Mouse (Mus musculus): ENCODE measurements around the gene Rbfox1. TPM values are rescaled to one million over a fixed set of nuclear protein-coding genes. Genes with fewer than 3 reads are reported as not detected.

Rbfox1 gene
- polyA plus RNA-seq, 1 experiment from 2014 or later, result 75.8 TPM

DNA sequence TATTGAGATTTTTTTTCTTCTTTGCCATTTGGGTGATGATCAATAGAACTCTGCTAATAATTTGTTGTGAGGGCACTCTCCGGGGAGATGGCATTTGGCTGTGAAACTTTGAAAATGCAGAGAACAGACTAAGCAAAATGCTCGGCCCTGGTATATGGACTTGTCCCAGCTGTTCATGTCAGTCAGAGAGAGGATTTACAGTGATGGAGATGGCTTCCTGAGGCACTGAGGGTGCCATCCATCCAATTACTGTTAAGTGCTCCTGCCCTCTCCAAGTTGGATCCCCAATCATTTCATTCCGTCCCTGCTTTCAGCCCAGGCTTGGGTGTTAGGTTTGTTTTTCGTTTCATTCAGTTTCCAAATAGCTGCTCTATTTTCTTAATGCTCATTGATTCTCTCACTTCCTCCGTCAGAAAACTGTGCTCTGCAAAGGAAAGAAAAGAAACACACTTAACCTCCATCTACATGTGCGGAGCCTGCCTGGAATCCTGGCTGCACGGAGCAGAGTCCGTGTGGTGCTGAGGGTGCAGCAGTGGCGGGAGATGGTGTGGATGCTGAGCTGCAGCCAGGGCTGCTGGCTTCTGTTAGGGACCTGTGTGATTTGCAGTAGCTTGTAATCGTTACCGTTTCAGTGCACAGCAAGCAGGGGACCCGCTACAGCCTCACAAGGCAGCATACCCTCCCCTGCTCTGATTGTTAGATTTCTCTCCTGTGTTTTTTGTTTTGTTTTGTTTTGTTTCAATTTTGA lies 997.7 kb downstream of the Rbfox1 start:
- no peak for ATAC-seq
- Histone ChIP-seq H3K4me1 (ENCODE audit: control insufficient read depth, insufficient read depth, low read length) (no peaks in the 10 kb centered on the region), H3K4me3 (ENCODE audit: low read depth, low read length) (no peak overlapping the region), H3K9ac (ENCODE audit: low read length) (peak overlapping the region; percentile 22; the same call in 1 of the 2 replicates), H3K27me3 (replicated peaks; ENCODE audit: control insufficient read depth, insufficient read depth, low read length) (no peaks in the 10 kb centered on the region), H3K9me3 (replicated peaks; ENCODE audit: control insufficient read depth, low read length) (no peaks in the 10 kb centered on the region), H3K36me3 (ENCODE audit: control insufficient read depth, insufficient read depth, low read length) (no peaks in the 10 kb centered on the region), H3K27ac (ENCODE audit: low read depth, low read length) (no peak overlapping the region), H3K4me2 (ENCODE audit: low read length) (no peak overlapping the region)
- DNase-seq (ENCODE audit: low spot score), result peak; percentile 25
- 30% methylated on average over 12 of the region's 12 CpGs for WGBS

DNA sequence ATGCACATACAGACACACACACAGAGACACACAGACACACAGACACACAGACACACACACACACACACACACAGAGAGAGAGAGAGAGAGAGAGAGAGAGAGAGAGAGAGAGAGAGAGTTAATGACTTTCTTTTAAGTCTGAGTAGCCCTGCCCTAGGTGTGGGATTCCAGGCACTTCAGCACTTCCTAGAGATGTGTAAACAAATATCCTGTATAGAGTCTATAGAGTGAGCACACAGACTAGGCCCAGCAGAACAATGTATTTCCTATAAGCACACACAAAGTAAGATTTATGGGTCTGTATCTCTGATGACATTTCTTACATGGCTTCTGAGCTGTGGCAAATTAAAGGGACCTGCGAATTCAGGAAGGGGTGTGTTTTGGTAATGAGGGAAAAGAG lies 998.6 kb downstream of the Rbfox1 start:
- ATAC-seq, result no peak
- Histone ChIP-seq H3K9ac (ENCODE audit: low read length) (no peak overlapping the region), H3K4me3 (ENCODE audit: low read depth, low read length) (no peak overlapping the region), H3K9me3 (replicated peaks; ENCODE audit: control insufficient read depth, low read length) (no peaks in the 10 kb centered on the region), H3K27ac (ENCODE audit: low read depth, low read length) (no peak overlapping the region), H3K27me3 (replicated peaks; ENCODE audit: control insufficient read depth, insufficient read depth, low read length) (no peaks in the 10 kb centered on the region), H3K36me3 (ENCODE audit: control insufficient read depth, insufficient read depth, low read length) (no peaks in the 10 kb centered on the region), H3K4me1 (ENCODE audit: control insufficient read depth, insufficient read depth, low read length) (no peaks in the 10 kb centered on the region), H3K4me2 (ENCODE audit: low read length) (no peak overlapping the region)
- no peak for DNase-seq (ENCODE audit: low spot score)
- WGBS, result 52% methylated on average over 1 of the region's 1 CpGs

DNA sequence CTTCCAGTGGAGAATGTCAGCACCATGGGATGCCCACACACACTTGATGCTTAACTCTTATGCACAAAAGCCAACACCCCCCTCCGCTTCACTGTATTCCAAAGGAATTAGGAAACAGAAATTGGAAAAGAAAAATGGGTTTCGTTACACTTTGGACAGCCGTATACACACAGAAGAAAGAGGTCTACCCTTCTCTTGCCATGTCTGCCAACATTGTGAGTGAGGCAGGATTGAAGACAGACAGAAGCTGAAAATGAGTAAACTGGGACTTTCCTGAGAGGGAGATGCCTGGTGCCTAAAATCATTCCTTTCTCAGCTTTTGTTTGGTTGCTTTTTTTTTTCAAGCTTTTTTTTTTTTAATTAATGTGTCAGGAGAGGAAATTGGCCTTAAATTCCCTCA lies 1000.5 kb downstream of the Rbfox1 start:
- WGBS, result 58% methylated on average over 3 of the region's 3 CpGs

GRCm38 (mm10) chr16:6889221-6889620 lies 1004.1 kb downstream of the Rbfox1 start:
- Histone ChIP-seq H3K4me1 (ENCODE audit: control insufficient read depth, insufficient read depth, low read length) (no peaks in the 10 kb centered on the region), H3K9ac (ENCODE audit: low read length) (no peak overlapping the region), H3K4me3 (ENCODE audit: low read depth, low read length) (no peak overlapping the region), H3K36me3 (ENCODE audit: control insufficient read depth, insufficient read depth, low read length) (no peaks in the 10 kb centered on the region), H3K4me2 (ENCODE audit: low read length) (no peak overlapping the region), H3K27ac (ENCODE audit: low read depth, low read length) (no peak overlapping the region), H3K27me3 (replicated peaks; ENCODE audit: control insufficient read depth, insufficient read depth, low read length) (no peaks in the 10 kb centered on the region), H3K9me3 (replicated peaks; ENCODE audit: control insufficient read depth, low read length) (no peaks in the 10 kb centered on the region)
- DNase-seq (ENCODE audit: low spot score) (no peak), ATAC-seq (no peak)
- WGBS, result 84% methylated on average over 4 of the region's 4 CpGs

More for the DNA sequence above, 1000.5 kb downstream of the Rbfox1 start:
- no peak overlapping the region for H3K4me2 ChIP-seq (ENCODE audit: low read length)
- H3K27me3 ChIP-seq (replicated peaks; ENCODE audit: control insufficient read depth, insufficient read depth, low read length), result no peaks in the 10 kb centered on the region
- no peak overlapping the region for H3K27ac ChIP-seq (ENCODE audit: low read depth, low read length)
- H3K4me3 ChIP-seq (ENCODE audit: low read depth, low read length), result no peak overlapping the region
- no peak for ATAC-seq
- no peaks in the 10 kb centered on the region for H3K9me3 ChIP-seq (replicated peaks; ENCODE audit: control insufficient read depth, low read length)
- no peaks in the 10 kb centered on the region for H3K36me3 ChIP-seq (ENCODE audit: control insufficient read depth, insufficient read depth, low read length)
- H3K9ac ChIP-seq (ENCODE audit: low read length), result no peak overlapping the region
- H3K4me1 ChIP-seq (ENCODE audit: control insufficient read depth, insufficient read depth, low read length), result no peaks in the 10 kb centered on the region
- DNase-seq (ENCODE audit: low spot score), result no peak

DNA sequence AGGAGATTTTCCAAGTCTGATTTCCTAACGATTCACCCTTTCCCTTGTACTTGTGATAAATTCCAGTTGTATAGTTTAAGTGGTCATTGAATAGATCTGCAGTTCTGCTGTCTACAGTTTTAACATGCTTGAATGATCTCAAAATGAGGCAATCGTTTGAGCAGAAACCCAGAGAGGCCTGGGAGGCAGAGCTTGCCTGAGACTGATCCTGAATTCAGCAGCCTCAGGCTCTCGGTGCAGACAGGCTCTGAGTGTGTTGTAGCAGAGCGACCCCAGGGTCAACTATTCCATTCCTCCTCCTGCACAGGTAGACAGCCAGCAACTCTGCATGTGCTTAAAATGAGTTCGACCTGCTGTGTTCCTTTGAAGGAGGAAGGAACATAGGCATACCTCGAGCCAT lies 1012.6 kb downstream of the Rbfox1 start:
- Histone ChIP-seq H3K27me3 (replicated peaks; ENCODE audit: control insufficient read depth, insufficient read depth, low read length) (no peaks in the 10 kb centered on the region), H3K36me3 (ENCODE audit: control insufficient read depth, insufficient read depth, low read length) (no peaks in the 10 kb centered on the region), H3K4me3 (ENCODE audit: low read depth, low read length) (no peak overlapping the region), H3K9me3 (replicated peaks; ENCODE audit: control insufficient read depth, low read length) (no peaks in the 10 kb centered on the region), H3K9ac (ENCODE audit: low read length) (no peak overlapping the region), H3K4me2 (ENCODE audit: low read length) (no peak overlapping the region), H3K27ac (ENCODE audit: low read depth, low read length) (0 out of 2 replicates have a peak overlapping the region, but pooled peaks have one; percentile 21), H3K4me1 (ENCODE audit: control insufficient read depth, insufficient read depth, low read length) (peaks cover 5% of the 10 kb centered on the region; the same call in 1 of the 2 replicates)
- 35% methylated on average over 6 of the region's 6 CpGs for WGBS
- DNase-seq (ENCODE audit: low spot score), result no peak
- no peak for ATAC-seq

GRCm38 (mm10) chr16:6900006-6900405 lies 1014.9 kb downstream of the Rbfox1 start:
- Histone ChIP-seq H3K4me2 (ENCODE audit: low read length) (no peak overlapping the region), H3K9ac (ENCODE audit: low read length) (no peak overlapping the region), H3K27ac (ENCODE audit: low read depth, low read length) (no peak overlapping the region), H3K27me3 (replicated peaks; ENCODE audit: control insufficient read depth, insufficient read depth, low read length) (no peaks in the 10 kb centered on the region), H3K4me3 (ENCODE audit: low read depth, low read length) (no peak overlapping the region), H3K36me3 (ENCODE audit: control insufficient read depth, insufficient read depth, low read length) (no peaks in the 10 kb centered on the region), H3K9me3 (replicated peaks; ENCODE audit: control insufficient read depth, low read length) (no peaks in the 10 kb centered on the region), H3K4me1 (ENCODE audit: control insufficient read depth, insufficient read depth, low read length) (peaks cover 5% of the 10 kb centered on the region; the same call in 1 of the 2 replicates)
- WGBS, result 62% methylated on average over 2 of the region's 2 CpGs
- ATAC-seq (no peak), DNase-seq (ENCODE audit: low spot score) (no peak)

DNA sequence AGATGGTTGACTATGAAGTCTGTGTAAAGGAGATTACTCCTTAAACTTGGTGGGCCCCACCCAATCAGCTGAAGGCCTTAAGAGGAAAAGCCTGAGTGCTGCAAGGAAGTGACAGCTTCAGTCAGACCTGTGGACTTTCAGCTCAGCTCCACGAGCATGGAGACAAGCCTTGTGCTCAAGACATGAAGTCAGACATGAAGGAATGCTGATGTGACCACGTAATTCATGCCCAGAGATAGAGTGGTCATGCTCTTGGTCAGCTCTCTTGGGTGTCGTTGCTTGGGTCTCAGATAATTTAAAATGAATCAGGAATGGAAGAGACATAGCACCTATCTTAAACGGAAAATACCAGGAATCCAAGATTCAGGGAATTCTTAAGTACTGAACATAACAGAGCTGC lies 1019.8 kb downstream of the Rbfox1 start:
- WGBS, result 84% methylated on average over 4 of the region's 4 CpGs
- no peak for ATAC-seq

GRCm38 (mm10) chr16:6906001-6906400 lies 1020.8 kb downstream of the Rbfox1 start:
- no peak overlapping the region for H3K4me3 ChIP-seq (ENCODE audit: low read depth, low read length)
- H3K9me3 ChIP-seq (replicated peaks; ENCODE audit: control insufficient read depth, low read length), result no peaks in the 10 kb centered on the region
- no peaks in the 10 kb centered on the region for H3K27me3 ChIP-seq (replicated peaks; ENCODE audit: control insufficient read depth, insufficient read depth, low read length)
- H3K4me1 ChIP-seq (ENCODE audit: control insufficient read depth, insufficient read depth, low read length), result no peaks in the 10 kb centered on the region; the same call in 1 of the 2 replicates
- no peak for DNase-seq (ENCODE audit: low spot score)
- 52% methylated on average over 2 of the region's 2 CpGs for WGBS
- H3K27ac ChIP-seq (ENCODE audit: low read depth, low read length), result no peak overlapping the region
- no peaks in the 10 kb centered on the region for H3K36me3 ChIP-seq (ENCODE audit: control insufficient read depth, insufficient read depth, low read length)
- H3K4me2 ChIP-seq (ENCODE audit: low read length), result no peak overlapping the region
- H3K9ac ChIP-seq (ENCODE audit: low read length), result no peak overlapping the region
- ATAC-seq, result no peak

More for the DNA sequence above, 1019.8 kb downstream of the Rbfox1 start:
- Histone ChIP-seq H3K9ac (ENCODE audit: low read length) (no peak overlapping the region), H3K4me1 (ENCODE audit: control insufficient read depth, insufficient read depth, low read length) (no peaks in the 10 kb centered on the region; the same call in 1 of the 2 replicates), H3K27me3 (replicated peaks; ENCODE audit: control insufficient read depth, insufficient read depth, low read length) (no peaks in the 10 kb centered on the region), H3K9me3 (replicated peaks; ENCODE audit: control insufficient read depth, low read length) (no peaks in the 10 kb centered on the region), H3K36me3 (ENCODE audit: control insufficient read depth, insufficient read depth, low read length) (no peaks in the 10 kb centered on the region), H3K27ac (ENCODE audit: low read depth, low read length) (no peak overlapping the region), H3K4me2 (ENCODE audit: low read length) (no peak overlapping the region), H3K4me3 (ENCODE audit: low read depth, low read length) (no peak overlapping the region)
- DNase-seq (ENCODE audit: low spot score), result no peak

DNA sequence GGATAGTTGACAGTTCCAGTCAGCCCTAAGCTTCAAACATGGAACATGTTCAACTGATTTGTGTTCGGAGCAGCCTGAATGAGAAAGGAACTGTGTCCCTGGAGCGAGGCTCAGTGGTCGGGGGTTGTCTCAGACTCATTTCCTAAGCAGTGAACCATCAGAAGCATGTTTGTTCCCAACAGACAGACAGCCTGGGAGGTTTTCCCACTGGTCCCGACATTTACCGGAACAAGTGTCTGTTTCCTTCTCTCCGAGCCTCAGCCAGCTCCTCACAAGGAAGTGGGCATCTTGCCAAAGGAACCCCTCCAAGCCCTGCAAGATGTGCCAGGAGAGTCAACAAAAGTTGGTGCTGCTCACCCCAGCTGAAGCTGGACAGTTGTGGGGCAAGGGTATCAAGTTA lies 1022.4 kb downstream of the Rbfox1 start:
- Histone ChIP-seq H3K27me3 (replicated peaks; ENCODE audit: control insufficient read depth, insufficient read depth, low read length) (no peaks in the 10 kb centered on the region), H3K36me3 (ENCODE audit: control insufficient read depth, insufficient read depth, low read length) (no peaks in the 10 kb centered on the region), H3K9me3 (replicated peaks; ENCODE audit: control insufficient read depth, low read length) (no peaks in the 10 kb centered on the region), H3K27ac (ENCODE audit: low read depth, low read length) (no peak overlapping the region), H3K4me2 (ENCODE audit: low read length) (no peak overlapping the region), H3K4me1 (ENCODE audit: control insufficient read depth, insufficient read depth, low read length) (no peaks in the 10 kb centered on the region; the same call in 1 of the 2 replicates), H3K4me3 (ENCODE audit: low read depth, low read length) (no peak overlapping the region), H3K9ac (ENCODE audit: low read length) (no peak overlapping the region)
- 41% methylated on average over 6 of the region's 6 CpGs for WGBS
- DNase-seq (ENCODE audit: low spot score) (peak; percentile 50), ATAC-seq (no peak)
